Mouse (Mus musculus) liver, embryonic 14.5 days (tissue): ENCODE results near the gene Mgp.

Experiments used
- CTCF ChIP-seq: IDR thresholded peaks from 2 replicates; pipeline ENCODE4 v1.5.1; 2016; ENCODE audit warnings: antibody characterized with exemption, low read depth, control low read depth
- EP300 ChIP-seq: IDR thresholded peaks from 2 replicates; pipeline ENCODE4 v1.6.1; 2016; ENCODE audit warnings: antibody characterized with exemption, low read depth

DNA sequence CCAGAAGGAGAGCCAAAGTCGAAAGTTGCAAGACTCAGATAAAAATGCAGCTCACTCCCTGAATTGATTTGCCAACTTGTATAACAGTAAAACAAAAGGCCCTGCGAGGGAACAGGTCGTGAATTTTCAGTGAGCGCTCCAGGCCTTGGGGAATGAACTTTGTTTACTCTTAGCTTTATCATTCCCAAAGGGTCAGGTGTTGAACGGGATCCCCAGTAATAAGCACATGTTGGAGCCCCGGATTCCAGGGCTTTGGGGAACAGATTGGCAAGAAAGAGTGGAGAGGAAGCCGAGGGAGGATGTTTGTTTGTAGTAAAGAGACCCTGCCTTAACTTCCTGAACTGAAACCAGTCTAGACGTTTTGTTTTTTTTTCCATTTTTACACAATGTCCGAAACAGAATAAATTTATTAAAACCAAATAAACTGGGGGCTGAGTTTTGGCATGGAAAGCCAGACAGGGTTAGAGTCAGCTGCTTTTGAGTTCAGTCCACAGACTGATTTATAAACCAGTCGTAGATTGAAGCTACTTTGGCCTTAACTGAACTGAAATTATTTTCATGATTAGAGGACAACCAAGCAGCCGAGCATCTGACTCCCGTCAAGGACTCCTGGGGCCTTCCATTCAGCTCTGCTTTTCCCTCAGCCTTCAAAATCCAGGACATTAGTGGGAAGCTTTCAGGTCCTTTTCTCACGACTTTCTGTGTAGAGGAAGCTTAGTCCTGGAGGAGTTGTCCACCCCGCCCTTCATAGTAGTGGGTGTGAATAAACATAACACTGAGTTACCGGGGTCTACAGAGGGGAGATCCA, 19.1 kb upstream of the Mgp start:
- TF ChIP-seq EP300 (no peak), CTCF (no peak)
